Comparison of ENCODE assay signal across 8 mouse cellular contexts in genomic region chr9:21149077-21149653, GRCm38 (mm10). TPM values are rescaled to one million over a fixed set of nuclear protein-coding genes. Genes with fewer than 3 reads are reported as not detected.
DNase-seq lines count a peak whose midpoint lies in the region; ATAC-seq and TF ChIP-seq lines count a peak whose summit lies in the region.

No protein-coding gene starts in this region.

- peak overlapping the region; percentile 90 for H3K9ac ChIP-seq in heart, embryonic 14.5 days (ENCODE audit: low read length)
- peak overlapping the region; percentile 99 for H3K9ac ChIP-seq in ES-E14 (ENCODE audit: insufficient read depth, low read depth, low read length, poor library complexity, severe bottlenecking)

- H3K36me3 ChIP-seq in heart, embryonic 14.5 days (ENCODE audit: control insufficient read depth, insufficient read depth, low read length), result peaks cover 26% of the 10 kb centered on the region
- peaks cover 24% of the 10 kb centered on the region for H3K36me3 ChIP-seq in ES-E14 (ENCODE audit: control insufficient read depth, insufficient read depth, low read length, poor library complexity, severe bottlenecking)
- H3K36me3 ChIP-seq in hindbrain, embryonic 10.5 days, result peaks cover 42% of the 10 kb centered on the region
- H3K36me3 ChIP-seq in midbrain, embryonic 10.5 days, result peaks cover 38% of the 10 kb centered on the region

- ATAC-seq in heart, embryonic 14.5 days (ENCODE audit: insufficient number of reproducible peaks, insufficient read depth, low FRiP score, low read depth), result no peak

- peak overlapping the region; percentile 79 to 96 for H3K4me3 ChIP-seq in heart, embryonic 14.5 days (ENCODE audit: control insufficient read depth in 1 of 2, insufficient read depth in 1 of 2, low read depth in 1 of 2, low read length in 2 of 2)
- peak overlapping the region; percentile 87 to 97 for H3K4me3 ChIP-seq in ES-E14 (ENCODE audit: insufficient read depth in 1 of 2, low read depth in 1 of 2, low read length in 2 of 2, poor library complexity in 1 of 2, severe bottlenecking in 1 of 2)
- H3K4me3 ChIP-seq in hindbrain, embryonic 10.5 days, result peak overlapping the region; percentile 91
- H3K4me3 ChIP-seq in midbrain, embryonic 10.5 days, result peak overlapping the region; percentile 78

- H3K4me1 ChIP-seq in heart, embryonic 14.5 days (ENCODE audit: control insufficient read depth in 2 of 2, insufficient read depth in 2 of 2, low read length in 2 of 2), result peaks cover 22 to 53% of the 10 kb centered on the region in 2 experiments
- peaks cover 2 to 15% of the 10 kb centered on the region in 2 experiments; a peak in 3 of 4 replicates for H3K4me1 ChIP-seq in ES-E14 (ENCODE audit: control insufficient read depth in 2 of 2, insufficient read depth in 2 of 2, low read length in 2 of 2, poor library complexity in 1 of 2)
- H3K4me1 ChIP-seq in hindbrain, embryonic 10.5 days (replicated peaks), result peaks cover 62% of the 10 kb centered on the region
- peaks cover 52% of the 10 kb centered on the region for H3K4me1 ChIP-seq in midbrain, embryonic 10.5 days

- H3K4me2 ChIP-seq in heart, embryonic 14.5 days (ENCODE audit: low read length), result peak overlapping the region; percentile 91

- in situ Hi-C loops in ES-E14 (cut with MboI; ENCODE audit: low sequenced_read_pairs in 2 of 2, unreplicated experiment in 2 of 2), result no loop called here

- H3K27ac ChIP-seq in heart, embryonic 14.5 days (replicated peaks in 1 of 2; ENCODE audit: control insufficient read depth in 1 of 2, insufficient read depth in 1 of 2, low read depth in 2 of 2, low read length in 2 of 2), result peak overlapping the region in 1 of 2 experiments; percentile 73; a peak in 3 of 4 replicates
- H3K27ac ChIP-seq in ES-E14 (ENCODE audit: insufficient read depth, low read depth, low read length, poor library complexity, severe bottlenecking), result peak overlapping the region; percentile 96; the same call in 1 of the 2 replicates
- H3K27ac ChIP-seq in hindbrain, embryonic 10.5 days, result peak overlapping the region; percentile 92
- H3K27ac ChIP-seq in midbrain, embryonic 10.5 days (replicated peaks), result peak overlapping the region; percentile 88

- WGBS in heart, embryonic 14.5 days, result 4% methylated on average over 8 of the region's 8 CpGs
- 14% methylated on average over 8 of the region's 8 CpGs for WGBS in hindbrain, embryonic 10.5 days
- 13% methylated on average over 8 of the region's 8 CpGs for WGBS in midbrain, embryonic 10.5 days

- no peak for DNase-seq in heart, postnatal 25 days (ENCODE audit: low spot score)
- DNase-seq in ES-E14 (ENCODE audit: low read depth, low spot score), result no peak
- no peak for DNase-seq in hindbrain, embryonic 10.5 days (ENCODE audit: low spot score)
- DNase-seq in midbrain, embryonic 10.5 days (ENCODE audit: low spot score), result no peak
- no peak for DNase-seq in right cerebral cortex, postnatal 36 days (ENCODE audit: low spot score in 2 of 2)
- DNase-seq in left cerebral cortex, postnatal 4 days, result no peak
- DNase-seq in kidney, postnatal 14 days, result no peak

- H3K9me3 ChIP-seq in heart, embryonic 14.5 days (ENCODE audit: control insufficient read depth, low read length), result no peaks in the 10 kb centered on the region
- no peaks in the 10 kb centered on the region for H3K9me3 ChIP-seq in ES-E14 (ENCODE audit: control insufficient read depth, insufficient read depth, low read depth, low read length)
- H3K9me3 ChIP-seq in hindbrain, embryonic 10.5 days, result no peaks in the 10 kb centered on the region
- H3K9me3 ChIP-seq in midbrain, embryonic 10.5 days (replicated peaks), result no peaks in the 10 kb centered on the region

- H3K27me3 ChIP-seq in heart, embryonic 14.5 days (ENCODE audit: control insufficient read depth, insufficient read depth, low read length), result no peaks in the 10 kb centered on the region
- 0 out of 2 replicates have a peak, but pooled peaks cover 7% of the 10 kb centered on the region for H3K27me3 ChIP-seq in hindbrain, embryonic 10.5 days (ENCODE audit: insufficient read depth, poor library complexity, severe bottlenecking)
- H3K27me3 ChIP-seq in midbrain, embryonic 10.5 days (ENCODE audit: low read depth, poor library complexity, severe bottlenecking), result peaks cover 8% of the 10 kb centered on the region; the same call in 1 of the 2 replicates

- intact Hi-C loops in heart, postnatal 25 days (cut with DNase I), result no loop called here
- intact Hi-C loops in left cerebral cortex, postnatal 4 days (cut with DNase I), result no loop called here

TF ChIP-seq in ES-E14, 5 proteins besides CTCF, POLR2A, EP300 and RAD21:
- TF ChIP-seq ZNF384 (IDR thresholded peaks at IDR 0.05; ENCODE audit: low read depth, low read length) (0 out of 2 replicates have a peak, but pooled peaks have one; percentile 14), CHD2 (IDR thresholded peaks at IDR 0.05; ENCODE audit: low read depth, low read length) (no peak)

RNA-seq across cellular contexts. Expression of gene Cdc37, which starts 0.6 kb away (rescaled TPM):
- polyA plus RNA-seq in heart, embryonic 14.5 days (2014; fragmentation: Nextera tagmentation; extraction: Ambion mirVana), result 209 and 212 TPM in 2 replicates
- total RNA-seq in heart, postnatal 25 days (2021), result 100 to 1,000 TPM; 158 to 160 TPM
- 118 and 165 TPM in 2 replicates for total RNA-seq in ES-E14 (2012; rRNA removed)
- polyA plus RNA-seq in hindbrain, embryonic 10.5 days (2016; fragmentation: Nextera tagmentation; extraction: Ambion mirVana), result 333 and 374 TPM in 2 replicates
- 351 and 367 TPM in 2 replicates for polyA plus RNA-seq in midbrain, embryonic 10.5 days (2016; fragmentation: Nextera tagmentation; extraction: Ambion mirVana)
- total RNA-seq in left cerebral cortex, postnatal 4 days (2021), result 100 to 1,000 TPM; 125 TPM

RNA-seq across cellular contexts. Expression of gene Pde4a, which starts 16.3 kb away (rescaled TPM):
- 11.0 and 11.8 TPM in 2 replicates for polyA plus RNA-seq in heart, embryonic 14.5 days (2014; fragmentation: Nextera tagmentation; extraction: Ambion mirVana)
- 10 to 100 TPM; 47.1 to 51.6 TPM for total RNA-seq in heart, postnatal 25 days (2021)
- total RNA-seq in ES-E14 (2012; rRNA removed), result 3.2 and 4.9 TPM in 2 replicates
- 3.7 and 6.5 TPM in 2 replicates for polyA plus RNA-seq in hindbrain, embryonic 10.5 days (2016; fragmentation: Nextera tagmentation; extraction: Ambion mirVana)
- 3.8 and 5.0 TPM in 2 replicates for polyA plus RNA-seq in midbrain, embryonic 10.5 days (2016; fragmentation: Nextera tagmentation; extraction: Ambion mirVana)
- total RNA-seq in left cerebral cortex, postnatal 4 days (2021), result 10 to 100 TPM; 44.4 to 47.3 TPM

RNA-seq across cellular contexts. Expression of gene Tyk2, which starts 18.1 kb away (rescaled TPM):
- polyA plus RNA-seq in heart, embryonic 14.5 days (2014; fragmentation: Nextera tagmentation; extraction: Ambion mirVana), result 11.2 and 11.9 TPM in 2 replicates
- 1 to 10 TPM; 8.5 to 8.6 TPM for total RNA-seq in heart, postnatal 25 days (2021)
- total RNA-seq in ES-E14 (2012; rRNA removed), result 16.8 and 20.9 TPM in 2 replicates
- polyA plus RNA-seq in hindbrain, embryonic 10.5 days (2016; fragmentation: Nextera tagmentation; extraction: Ambion mirVana), result 15.3 and 15.5 TPM in 2 replicates
- 13.6 and 14.8 TPM in 2 replicates for polyA plus RNA-seq in midbrain, embryonic 10.5 days (2016; fragmentation: Nextera tagmentation; extraction: Ambion mirVana)
- total RNA-seq in left cerebral cortex, postnatal 4 days (2021), result 10 to 100 TPM; 16.1 to 16.7 TPM

RNA-seq across cellular contexts. Expression of gene Raver1, which starts 57.4 kb away (rescaled TPM):
- 43.9 and 44.9 TPM in 2 replicates for polyA plus RNA-seq in heart, embryonic 14.5 days (2014; fragmentation: Nextera tagmentation; extraction: Ambion mirVana)
- 10 to 100 TPM; 25.8 to 27.9 TPM for total RNA-seq in heart, postnatal 25 days (2021)
- total RNA-seq in ES-E14 (2012; rRNA removed), result 18.9 and 26.3 TPM in 2 replicates
- polyA plus RNA-seq in hindbrain, embryonic 10.5 days (2016; fragmentation: Nextera tagmentation; extraction: Ambion mirVana), result 94.3 and 103 TPM in 2 replicates
- 95.4 and 102 TPM in 2 replicates for polyA plus RNA-seq in midbrain, embryonic 10.5 days (2016; fragmentation: Nextera tagmentation; extraction: Ambion mirVana)
- 10 to 100 TPM; 36.8 to 37.9 TPM for total RNA-seq in left cerebral cortex, postnatal 4 days (2021)

RNA-seq across cellular contexts. Expression of gene Gm38431, which starts 57.4 kb away (rescaled TPM):
- polyA plus RNA-seq in heart, embryonic 14.5 days (2014; fragmentation: Nextera tagmentation; extraction: Ambion mirVana), result 1.3 and 1.4 TPM in 2 replicates
- total RNA-seq in heart, postnatal 25 days (2021), result 1 to 10 TPM in 1 of 2 experiments, under 1 TPM in 1; 0.86 to 1.5 TPM
- total RNA-seq in ES-E14 (2012; rRNA removed), result 18.5 and 22.1 TPM in 2 replicates
- 2.9 and 3.7 TPM in 2 replicates for polyA plus RNA-seq in hindbrain, embryonic 10.5 days (2016; fragmentation: Nextera tagmentation; extraction: Ambion mirVana)
- 3.4 and 3.9 TPM in 2 replicates for polyA plus RNA-seq in midbrain, embryonic 10.5 days (2016; fragmentation: Nextera tagmentation; extraction: Ambion mirVana)
- 1 to 10 TPM; 3.3 to 4.1 TPM for total RNA-seq in left cerebral cortex, postnatal 4 days (2021)
